Mouse (Mus musculus) C3H10T1/2 (cell line): ENCODE results near the gene Brat1. TPM values are rescaled to one million over a fixed set of nuclear protein-coding genes. Genes with fewer than 3 reads are reported as not detected.

Experiments
- polyA plus RNA-seq, 2 experiments: library from polyadenylated mRNA; unstranded; fragments of >200 nt; fragmentation: generic; extraction: Trizol; gene quantifications; one replicate each; pipeline ENCODE4 v1.2.1; 2012; ENCODE audit warnings: missing spikeins in 2 of 2

Brat1 gene
- polyA plus RNA-seq, result 10 to 100 TPM in 1 of 2 experiments, 1 to 10 TPM in 1; 4.3 to 16.0 TPM

DNA sequence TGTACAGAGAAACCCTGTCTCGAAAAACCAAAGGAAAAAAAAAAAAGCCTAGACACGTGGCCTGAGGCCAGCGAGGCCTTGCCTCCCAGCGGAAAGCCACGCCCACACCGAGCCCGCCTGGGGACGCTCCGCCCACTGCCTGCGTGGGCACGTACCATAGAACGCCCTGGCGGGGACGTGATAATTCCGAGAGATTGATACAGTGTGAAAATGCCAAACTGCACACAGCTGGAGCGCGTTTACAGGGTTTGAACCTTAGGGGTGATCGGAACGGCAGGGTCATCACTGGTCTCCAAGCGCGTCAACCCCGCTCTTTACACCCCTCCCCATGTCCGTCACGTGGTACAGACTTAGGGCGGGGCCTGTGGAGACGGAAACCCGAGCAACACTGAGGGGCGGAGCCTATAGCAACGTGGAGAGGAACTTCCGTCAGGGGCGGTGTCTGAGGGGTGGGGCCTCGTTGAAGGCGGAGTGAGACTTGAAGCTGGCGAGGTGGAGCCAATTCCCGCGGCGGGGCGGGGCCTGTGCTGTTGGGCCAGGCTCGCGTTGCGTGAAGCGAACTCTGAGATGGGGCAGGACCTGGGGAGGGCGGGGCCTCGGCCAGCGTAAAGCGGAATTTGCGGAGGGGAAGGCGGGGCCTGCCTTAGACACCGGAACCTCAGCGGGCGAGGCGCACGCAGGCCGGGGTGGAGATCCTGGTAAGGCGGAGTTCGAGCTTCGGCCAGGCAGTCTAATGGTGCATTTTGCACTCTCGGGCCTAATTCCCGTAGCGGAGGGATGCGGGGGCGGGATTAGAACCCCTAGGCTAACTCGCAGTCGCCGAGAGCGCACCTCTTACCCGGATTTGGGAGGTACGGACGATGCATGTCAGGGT lies at the start of gene Brat1:
Brat1 (plus strand) TSS at position 634 of the 874 bp plus-strand sequence.

DNA sequence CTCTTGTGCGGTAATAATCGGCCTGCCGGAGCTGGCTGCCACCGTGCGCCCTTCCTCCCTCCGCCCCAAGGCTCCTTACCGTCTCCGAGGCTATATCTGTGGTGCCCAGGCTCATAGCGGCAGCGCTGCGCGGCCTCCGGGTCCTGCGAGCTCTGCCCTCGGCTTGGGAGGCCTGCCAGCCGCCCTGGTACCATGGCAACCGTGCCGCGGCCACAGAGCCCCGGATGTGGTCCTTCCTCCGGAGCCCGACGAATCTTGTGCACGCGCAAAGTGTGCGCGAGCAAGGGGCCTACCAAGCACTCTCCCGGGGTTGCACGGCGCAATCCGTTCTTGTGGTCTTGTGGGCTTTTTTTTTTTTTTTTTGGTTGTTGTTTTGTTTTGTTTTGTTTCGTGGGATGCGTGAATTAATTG lies 2.7 kb upstream of the Brat1 start, which contains the start of gene Iqce:
Iqce (minus strand) TSS at position 276 of the 411 bp plus-strand sequence.

DNA sequence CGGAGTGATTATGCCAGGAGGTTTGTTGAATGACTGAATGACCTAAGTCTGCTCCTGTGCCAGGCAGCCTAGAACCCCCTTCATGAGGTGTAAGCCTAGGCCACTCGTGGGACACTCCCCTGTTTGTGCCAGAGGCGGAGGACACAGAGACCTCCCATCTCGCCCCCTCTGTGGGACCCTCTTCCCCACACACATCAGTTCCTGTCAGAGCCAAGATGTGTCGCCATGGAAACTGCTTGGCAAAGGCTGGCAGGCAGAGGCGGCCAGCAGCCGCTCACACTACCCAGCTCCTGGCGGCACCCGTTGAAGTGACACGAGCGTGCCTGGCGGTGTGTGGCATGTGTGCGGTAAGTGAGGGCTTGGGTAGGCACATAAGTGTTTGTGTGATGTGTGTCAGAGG lies 19.0 kb downstream of the Brat1 start, which contains the start of gene Amz1:
Amz1 (plus strand) TSS at position 306 of the 400 bp plus-strand sequence.

Other genes with a start within 250 kb of the Brat1 start
- gene Chst12, start 199.5 kb upstream of the Brat1 start, polyA plus RNA-seq, result 10 to 100 TPM; 14.8 to 36.3 TPM
- not detected for gene Grifin, start 139.9 kb upstream of the Brat1 start, polyA plus RNA-seq
- 10 to 100 TPM; 10.6 to 11.6 TPM for gene Lfng, start 97.7 kb upstream of the Brat1 start, polyA plus RNA-seq
- gene Ttyh3, start 56.0 kb upstream of the Brat1 start, polyA plus RNA-seq, result 100 to 1,000 TPM in 1 of 2 experiments, 10 to 100 TPM in 1; 19.6 to 133 TPM
- 10 to 100 TPM in 1 of 2 experiments, 1 to 10 TPM in 1; 6.0 to 17.5 TPM for gene Iqce, start 2.6 kb upstream of the Brat1 start, polyA plus RNA-seq
- gene Amz1, start 19.1 kb downstream of the Brat1 start, polyA plus RNA-seq, result 1 to 10 TPM in 1 of 2 experiments, under 1 TPM in 1; 0.22 to 2.6 TPM
- gene Gna12, start 125.4 kb downstream of the Brat1 start, polyA plus RNA-seq, result 10 to 100 TPM; 15.3 to 54.2 TPM